Mouse (Mus musculus): ENCODE results near the gene Shank2. TPM values are rescaled to one million over a fixed set of nuclear protein-coding genes. Genes with fewer than 3 reads are reported as not detected.

Shank2 gene
- polyA plus RNA-seq, 1 experiment from 2014 or later, result 9.7 TPM

- H3K27me3 ChIP-seq (replicated peaks; ENCODE audit: control insufficient read depth, insufficient read depth, low read length), result no peaks in the 10 kb centered on the region
- no peaks in the 10 kb centered on the region for H3K36me3 ChIP-seq (ENCODE audit: control insufficient read depth, insufficient read depth)
- ATAC-seq, result no peak
- H3K27ac ChIP-seq (ENCODE audit: low read length), result no peak overlapping the region
- WGBS, result 69% methylated on average over 2 of the region's 2 CpGs
- H3K4me2 ChIP-seq (ENCODE audit: low read length), result no peak overlapping the region
- no peak overlapping the region for H3K4me3 ChIP-seq (replicated peaks; ENCODE audit: low read length)
- 0 out of 2 replicates have a peak, but pooled peaks cover 3% of the 10 kb centered on the region for H3K4me1 ChIP-seq (replicated peaks; ENCODE audit: control insufficient read depth, insufficient read depth, low read length)
- H3K9ac ChIP-seq (replicated peaks; ENCODE audit: low read depth, low read length), result no peak overlapping the region
- H3K9me3 ChIP-seq (ENCODE audit: control insufficient read depth, low read length), result no peaks in the 10 kb centered on the region
These were observed 138.0 kb downstream of the Shank2 start for GRCm38 (mm10) chr7:144139691-144140090.

- no peak overlapping the region for H3K4me2 ChIP-seq (ENCODE audit: low read length)
- no peaks in the 10 kb centered on the region for H3K9me3 ChIP-seq (ENCODE audit: control insufficient read depth, low read length)
- 59% methylated on average over 3 of the region's 3 CpGs for WGBS
- H3K36me3 ChIP-seq (ENCODE audit: control insufficient read depth, insufficient read depth), result no peaks in the 10 kb centered on the region
- no peak overlapping the region for H3K4me3 ChIP-seq (replicated peaks; ENCODE audit: low read length)
- no peak overlapping the region for H3K9ac ChIP-seq (replicated peaks; ENCODE audit: low read depth, low read length)
- no peak overlapping the region for H3K27ac ChIP-seq (ENCODE audit: low read length)
- 0 out of 2 replicates have a peak, but pooled peaks cover 3% of the 10 kb centered on the region for H3K4me1 ChIP-seq (replicated peaks; ENCODE audit: control insufficient read depth, insufficient read depth, low read length)
- no peak for ATAC-seq
- no peaks in the 10 kb centered on the region for H3K27me3 ChIP-seq (replicated peaks; ENCODE audit: control insufficient read depth, insufficient read depth, low read length)
These were observed 138.7 kb downstream of the Shank2 start for GRCm38 (mm10) chr7:144140470-144140869.

- Histone ChIP-seq H3K9me3 (ENCODE audit: control insufficient read depth, low read length) (no peaks in the 10 kb centered on the region), H3K36me3 (ENCODE audit: control insufficient read depth, insufficient read depth) (no peaks in the 10 kb centered on the region), H3K4me1 (replicated peaks; ENCODE audit: control insufficient read depth, insufficient read depth, low read length) (0 out of 2 replicates have a peak, but pooled peaks cover 3% of the 10 kb centered on the region), H3K4me3 (replicated peaks; ENCODE audit: low read length) (no peak overlapping the region), H3K4me2 (ENCODE audit: low read length) (no peak overlapping the region), H3K27ac (ENCODE audit: low read length) (no peak overlapping the region), H3K9ac (replicated peaks; ENCODE audit: low read depth, low read length) (no peak overlapping the region), H3K27me3 (replicated peaks; ENCODE audit: control insufficient read depth, insufficient read depth, low read length) (no peaks in the 10 kb centered on the region)
- ATAC-seq, result no peak
- WGBS, result 56% methylated on average over 4 of the region's 4 CpGs
These were observed 140.3 kb downstream of the Shank2 start for GRCm38 (mm10) chr7:144142036-144142435.

GRCm38 (mm10) chr7:144143941-144144340 lies 142.2 kb downstream of the Shank2 start:
- Histone ChIP-seq H3K4me2 (ENCODE audit: low read length) (no peak overlapping the region), H3K4me3 (replicated peaks; ENCODE audit: low read length) (no peak overlapping the region), H3K27ac (ENCODE audit: low read length) (no peak overlapping the region), H3K36me3 (ENCODE audit: control insufficient read depth, insufficient read depth) (no peaks in the 10 kb centered on the region), H3K27me3 (replicated peaks; ENCODE audit: control insufficient read depth, insufficient read depth, low read length) (no peaks in the 10 kb centered on the region), H3K9me3 (ENCODE audit: control insufficient read depth, low read length) (no peaks in the 10 kb centered on the region), H3K4me1 (replicated peaks; ENCODE audit: control insufficient read depth, insufficient read depth, low read length) (0 out of 2 replicates have a peak, but pooled peaks cover 3% of the 10 kb centered on the region), H3K9ac (replicated peaks; ENCODE audit: low read depth, low read length) (no peak overlapping the region)
- WGBS, result 40% methylated on average over 2 of the region's 2 CpGs
- ATAC-seq, result no peak; the same call in 1 of the 2 replicates

GRCm38 (mm10) chr7:144148111-144148510 lies 146.4 kb downstream of the Shank2 start:
- Histone ChIP-seq H3K4me3 (replicated peaks; ENCODE audit: low read length) (no peak overlapping the region), H3K9ac (replicated peaks; ENCODE audit: low read depth, low read length) (no peak overlapping the region), H3K4me2 (ENCODE audit: low read length) (no peak overlapping the region), H3K27me3 (replicated peaks; ENCODE audit: control insufficient read depth, insufficient read depth, low read length) (no peaks in the 10 kb centered on the region), H3K36me3 (ENCODE audit: control insufficient read depth, insufficient read depth) (no peaks in the 10 kb centered on the region), H3K9me3 (ENCODE audit: control insufficient read depth, low read length) (no peaks in the 10 kb centered on the region), H3K27ac (ENCODE audit: low read length) (no peak overlapping the region), H3K4me1 (replicated peaks; ENCODE audit: control insufficient read depth, insufficient read depth, low read length) (0 out of 2 replicates have a peak, but pooled peaks cover 3% of the 10 kb centered on the region)
- 75% methylated on average over 4 of the region's 4 CpGs for WGBS
- no peak for ATAC-seq

- Histone ChIP-seq H3K4me1 (replicated peaks; ENCODE audit: control insufficient read depth, insufficient read depth, low read length) (0 out of 2 replicates have a peak, but pooled peaks cover 6% of the 10 kb centered on the region), H3K27me3 (replicated peaks; ENCODE audit: control insufficient read depth, insufficient read depth, low read length) (no peaks in the 10 kb centered on the region), H3K4me3 (replicated peaks; ENCODE audit: low read length) (no peak overlapping the region), H3K9ac (replicated peaks; ENCODE audit: low read depth, low read length) (no peak overlapping the region), H3K4me2 (ENCODE audit: low read length) (no peak overlapping the region), H3K9me3 (ENCODE audit: control insufficient read depth, low read length) (no peaks in the 10 kb centered on the region), H3K27ac (ENCODE audit: low read length) (no peak overlapping the region), H3K36me3 (ENCODE audit: control insufficient read depth, insufficient read depth) (no peaks in the 10 kb centered on the region)
- 82% methylated on average over 4 of the region's 4 CpGs for WGBS
- no peak for ATAC-seq
These were observed 151.4 kb downstream of the Shank2 start for GRCm38 (mm10) chr7:144153124-144153523.

- H3K9me3 ChIP-seq (ENCODE audit: control insufficient read depth, low read length), result no peaks in the 10 kb centered on the region
- H3K4me3 ChIP-seq (replicated peaks; ENCODE audit: low read length), result no peak overlapping the region
- H3K4me2 ChIP-seq (ENCODE audit: low read length), result no peak overlapping the region
- no peaks in the 10 kb centered on the region for H3K27me3 ChIP-seq (replicated peaks; ENCODE audit: control insufficient read depth, insufficient read depth, low read length)
- no peak overlapping the region for H3K9ac ChIP-seq (replicated peaks; ENCODE audit: low read depth, low read length)
- 0 out of 2 replicates have a peak, but pooled peaks cover 6% of the 10 kb centered on the region for H3K4me1 ChIP-seq (replicated peaks; ENCODE audit: control insufficient read depth, insufficient read depth, low read length)
- peak; percentile 40 for ATAC-seq
- H3K27ac ChIP-seq (ENCODE audit: low read length), result no peak overlapping the region
- 47% methylated on average over 8 of the region's 8 CpGs for WGBS
- no peaks in the 10 kb centered on the region for H3K36me3 ChIP-seq (ENCODE audit: control insufficient read depth, insufficient read depth)
These were observed 152.0 kb downstream of the Shank2 start for GRCm38 (mm10) chr7:144153682-144154081.

- Histone ChIP-seq H3K9ac (replicated peaks; ENCODE audit: low read depth, low read length) (no peak overlapping the region), H3K4me1 (replicated peaks; ENCODE audit: control insufficient read depth, insufficient read depth, low read length) (peaks cover 28% of the 10 kb centered on the region), H3K27ac (ENCODE audit: low read length) (no peak overlapping the region), H3K36me3 (ENCODE audit: control insufficient read depth, insufficient read depth) (no peaks in the 10 kb centered on the region), H3K9me3 (ENCODE audit: control insufficient read depth, low read length) (no peaks in the 10 kb centered on the region), H3K4me3 (replicated peaks; ENCODE audit: low read length) (no peak overlapping the region), H3K27me3 (replicated peaks; ENCODE audit: control insufficient read depth, insufficient read depth, low read length) (no peaks in the 10 kb centered on the region), H3K4me2 (ENCODE audit: low read length) (no peak overlapping the region)
- WGBS, result 79% methylated on average over 8 of the region's 8 CpGs
- no peak for ATAC-seq
These were observed 156.2 kb downstream of the Shank2 start for GRCm38 (mm10) chr7:144157936-144158335.

GRCm38 (mm10) chr7:144159556-144159955 lies 157.8 kb downstream of the Shank2 start:
- H3K4me3 ChIP-seq (replicated peaks; ENCODE audit: low read length), result no peak overlapping the region
- H3K9ac ChIP-seq (replicated peaks; ENCODE audit: low read depth, low read length), result no peak overlapping the region
- ATAC-seq, result peak; percentile 92
- WGBS, result 27% methylated on average over 8 of the region's 8 CpGs
- H3K9me3 ChIP-seq (ENCODE audit: control insufficient read depth, low read length), result no peaks in the 10 kb centered on the region
- H3K4me2 ChIP-seq (ENCODE audit: low read length), result no peak overlapping the region
- no peaks in the 10 kb centered on the region for H3K36me3 ChIP-seq (ENCODE audit: control insufficient read depth, insufficient read depth)
- H3K4me1 ChIP-seq (replicated peaks; ENCODE audit: control insufficient read depth, insufficient read depth, low read length), result peaks cover 25% of the 10 kb centered on the region
- H3K27ac ChIP-seq (ENCODE audit: low read length), result peak overlapping the region; percentile 76
- H3K27me3 ChIP-seq (replicated peaks; ENCODE audit: control insufficient read depth, insufficient read depth, low read length), result no peaks in the 10 kb centered on the region

GRCm38 (mm10) chr7:144160066-144160465 lies 158.3 kb downstream of the Shank2 start:
- peak overlapping the region; percentile 76 for H3K27ac ChIP-seq (ENCODE audit: low read length)
- H3K36me3 ChIP-seq (ENCODE audit: control insufficient read depth, insufficient read depth), result no peaks in the 10 kb centered on the region
- no peak overlapping the region for H3K4me2 ChIP-seq (ENCODE audit: low read length)
- no peaks in the 10 kb centered on the region for H3K9me3 ChIP-seq (ENCODE audit: control insufficient read depth, low read length)
- peak; percentile 32; the same call in 1 of the 2 replicates for ATAC-seq
- H3K27me3 ChIP-seq (replicated peaks; ENCODE audit: control insufficient read depth, insufficient read depth, low read length), result no peaks in the 10 kb centered on the region
- H3K4me1 ChIP-seq (replicated peaks; ENCODE audit: control insufficient read depth, insufficient read depth, low read length), result peaks cover 25% of the 10 kb centered on the region
- no peak overlapping the region for H3K4me3 ChIP-seq (replicated peaks; ENCODE audit: low read length)
- WGBS, result 76% methylated on average over 2 of the region's 2 CpGs
- no peak overlapping the region for H3K9ac ChIP-seq (replicated peaks; ENCODE audit: low read depth, low read length)
